Mouse (Mus musculus) urinary bladder, adult 2 months (tissue): Measurements from ENCODE around the gene Med20. TPM values are rescaled to one million over a fixed set of nuclear protein-coding genes. Genes with fewer than 3 reads are reported as not detected.
"Not testable (repeated sequence)": the region's sequence is repeated elsewhere in the genome, so short reads cannot be mapped to it uniquely, and the experiment has no call there.

Experiments used
- DNase-seq: peaks from one replicate; pipeline ENCODE4 v3.0.0; 2022; ENCODE audit warnings: low spot score
- polyA plus RNA-seq: library from polyadenylated mRNA; depleted of rRNA; stranded (reverse); fragments of >200 nt; gene quantifications from 2 replicates; pipeline ENCODE4 v1.2.3, GENCODE M21; 2012

Med20 gene
- polyA plus RNA-seq, 1 experiment = 48.5 TPM

DNA sequence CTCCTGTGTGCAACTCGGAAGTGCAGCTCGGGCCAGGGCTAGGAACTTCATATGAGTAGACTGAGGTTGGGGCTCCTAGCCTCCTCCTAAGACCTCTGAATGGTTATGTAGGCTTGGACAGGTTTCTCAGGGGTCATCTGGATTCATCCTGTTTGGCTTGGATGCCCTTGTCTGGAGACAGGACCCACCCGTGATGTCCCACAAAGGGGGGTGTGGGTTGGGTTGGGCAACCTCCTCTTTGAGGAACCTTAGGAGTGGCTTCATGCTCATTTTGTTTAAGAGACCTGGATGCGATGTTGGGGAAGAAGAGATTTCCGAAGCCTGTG, 14.6 kb upstream of the Med20 start:
- no peak for DNase-seq

DNA sequence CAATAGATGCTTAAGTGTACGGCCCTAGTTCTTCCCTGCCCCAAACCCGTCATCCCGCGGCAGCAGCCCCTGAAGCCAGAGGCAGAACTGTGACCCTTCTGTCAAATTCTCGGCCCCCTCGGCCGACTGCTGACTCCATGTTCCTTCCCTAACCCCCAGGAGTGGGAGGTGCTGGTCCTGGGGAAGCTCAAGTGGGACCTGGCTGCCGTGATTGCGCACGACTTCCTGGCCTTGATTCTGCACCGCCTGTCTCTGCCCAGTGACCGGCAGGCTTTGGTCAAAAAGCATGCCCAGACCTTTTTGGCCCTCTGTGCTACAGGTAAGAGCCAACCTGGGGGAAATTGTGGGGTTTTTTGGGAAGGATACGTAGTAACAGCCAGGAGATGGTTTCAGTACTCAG, 14.1 kb upstream of the Med20 start:
- DNase-seq = no peak

DNA sequence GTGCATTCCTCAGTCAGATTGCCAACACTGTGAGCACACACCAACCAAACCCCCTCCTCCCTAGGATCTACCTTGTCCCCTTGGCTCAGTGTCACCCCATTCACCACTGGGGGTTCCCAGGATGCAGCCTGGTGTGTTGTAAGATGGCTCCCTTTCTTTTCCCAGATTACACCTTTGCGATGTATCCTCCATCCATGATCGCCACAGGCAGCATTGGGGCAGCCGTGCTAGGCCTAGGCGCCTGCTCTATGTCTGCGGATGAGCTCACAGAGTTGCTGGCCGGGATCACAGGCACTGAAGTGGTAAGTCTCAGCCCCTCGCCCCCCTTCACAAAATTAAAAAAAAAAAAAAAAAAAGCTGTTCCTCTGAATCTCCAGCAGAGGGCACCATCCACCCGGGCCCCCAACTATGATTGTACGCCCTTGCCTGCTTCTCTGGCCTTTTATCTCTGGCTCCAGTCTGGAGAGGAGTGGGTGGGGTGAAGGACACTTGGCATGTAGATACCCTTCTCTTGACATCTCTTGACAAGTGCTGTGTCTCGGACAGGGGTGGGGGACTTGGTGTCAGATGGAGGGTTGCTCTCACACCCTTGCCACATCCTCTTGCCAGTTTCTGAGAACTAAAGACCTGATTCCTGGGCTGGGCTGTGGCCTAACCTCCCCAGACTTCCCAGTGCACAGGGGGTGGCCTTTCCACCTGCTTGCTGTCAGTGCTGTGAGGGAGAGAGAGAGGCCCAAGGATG, 13.4 kb upstream of the Med20 start:
- no peak for DNase-seq

DNA sequence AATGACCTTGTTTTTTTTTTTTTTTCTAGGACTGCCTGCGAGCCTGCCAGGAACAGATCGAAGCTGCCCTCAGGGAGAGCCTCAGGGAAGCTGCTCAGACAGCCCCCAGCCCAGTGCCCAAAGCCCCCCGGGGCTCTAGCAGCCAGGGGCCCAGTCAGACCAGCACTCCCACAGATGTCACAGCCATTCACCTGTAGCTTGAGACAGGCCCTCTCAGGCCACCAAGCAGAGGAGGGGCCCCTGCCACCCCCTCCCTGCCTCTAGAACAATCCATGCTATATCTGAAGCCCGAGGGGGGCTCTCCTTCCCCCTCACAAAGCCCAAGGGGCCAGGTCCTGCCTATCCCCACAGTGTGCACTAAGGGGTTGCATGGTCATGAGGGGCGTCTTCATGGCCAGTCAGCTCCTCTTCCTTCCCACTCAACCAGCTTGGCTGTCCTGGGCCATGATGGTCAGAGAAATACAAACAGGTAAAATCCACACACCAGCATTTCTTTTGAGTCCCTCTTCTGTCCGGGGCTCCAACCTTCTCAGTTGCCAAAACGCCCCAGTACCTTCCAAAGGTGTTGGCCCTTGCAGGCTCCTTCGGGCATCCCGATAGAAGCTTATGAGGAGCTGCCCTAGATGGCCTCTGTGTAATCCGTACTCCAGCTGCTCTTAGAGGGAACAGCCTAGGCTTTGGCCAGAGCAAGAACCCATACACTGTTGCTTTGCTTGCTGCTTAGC, 12.6 kb upstream of the Med20 start:
- not testable (repeated sequence) for DNase-seq

DNA sequence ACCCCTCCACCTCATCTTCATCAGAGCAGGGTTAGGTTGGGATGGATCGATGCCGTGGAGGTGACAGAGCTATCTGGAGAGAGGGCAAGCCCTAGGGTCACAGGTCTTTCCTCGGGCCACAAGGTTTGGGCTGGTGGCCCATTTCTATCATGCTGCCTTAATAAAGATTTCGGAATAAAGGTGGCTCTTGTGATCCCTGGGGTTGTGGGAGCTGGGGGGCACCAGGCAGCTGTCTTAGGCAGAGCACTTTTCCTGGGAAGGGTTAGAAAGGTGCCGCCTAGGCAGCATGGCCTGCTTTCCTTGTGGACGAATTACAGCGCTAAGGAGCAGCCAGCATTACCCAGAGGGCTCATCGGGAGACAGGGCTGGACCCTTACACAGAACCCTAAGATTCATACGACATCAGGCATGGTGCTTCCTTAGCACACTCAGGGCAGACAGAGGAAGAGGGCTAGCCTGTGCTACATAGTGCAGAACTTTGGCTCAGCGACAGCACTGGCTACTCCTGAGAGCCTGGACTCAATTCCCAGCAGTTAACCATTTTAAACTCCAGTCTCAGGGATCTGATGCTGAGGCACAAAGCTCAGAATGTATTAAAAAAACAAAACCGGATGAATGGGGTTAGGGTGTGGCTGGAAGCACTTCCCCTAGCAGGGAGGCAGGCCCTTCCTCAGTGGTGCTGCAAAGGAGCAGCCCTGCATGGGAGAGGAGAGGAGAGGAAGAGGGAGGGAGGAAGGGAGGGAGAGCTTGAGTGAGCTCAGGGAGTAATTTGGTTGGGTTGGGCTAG, 11.7 kb upstream of the Med20 start:
- no peak for DNase-seq

DNA sequence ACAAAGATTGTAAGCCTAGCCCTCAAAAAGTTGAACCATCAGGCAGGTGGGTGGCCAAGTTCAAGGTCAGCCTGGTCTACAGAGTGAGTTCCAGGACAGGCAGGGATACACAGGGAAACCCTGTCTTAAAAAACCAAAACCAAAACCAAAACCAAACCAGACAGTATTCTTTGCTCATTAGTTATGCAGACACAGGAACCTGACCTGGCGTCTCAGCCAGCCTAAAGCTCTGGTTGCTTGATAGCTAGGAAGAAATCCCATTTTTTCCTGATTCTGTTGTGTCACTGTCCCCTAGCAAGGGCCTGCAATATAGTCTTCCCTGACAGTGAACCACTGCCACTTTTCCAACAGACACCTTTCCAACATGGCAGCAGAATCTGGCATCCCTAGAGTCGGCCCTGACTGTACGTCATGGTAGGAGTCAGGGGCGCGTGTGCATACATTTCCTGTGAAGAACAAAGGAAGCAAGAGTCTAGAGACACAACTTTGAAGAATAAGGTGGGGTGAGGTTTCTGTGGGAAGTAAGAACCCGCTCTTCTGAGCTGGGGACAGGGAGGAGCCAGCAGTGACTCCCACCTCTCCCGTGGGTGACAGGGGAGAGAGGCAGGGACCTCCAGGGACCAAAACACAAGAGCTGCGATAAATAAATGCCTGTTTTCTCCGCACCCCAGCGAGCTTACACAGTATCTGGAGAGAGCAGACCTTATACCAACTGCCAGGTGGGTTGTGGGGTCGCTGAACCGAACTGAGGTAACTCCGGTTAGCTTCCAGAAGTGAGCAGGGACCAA, 10.6 kb upstream of the Med20 start:
- DNase-seq = no peak

DNA sequence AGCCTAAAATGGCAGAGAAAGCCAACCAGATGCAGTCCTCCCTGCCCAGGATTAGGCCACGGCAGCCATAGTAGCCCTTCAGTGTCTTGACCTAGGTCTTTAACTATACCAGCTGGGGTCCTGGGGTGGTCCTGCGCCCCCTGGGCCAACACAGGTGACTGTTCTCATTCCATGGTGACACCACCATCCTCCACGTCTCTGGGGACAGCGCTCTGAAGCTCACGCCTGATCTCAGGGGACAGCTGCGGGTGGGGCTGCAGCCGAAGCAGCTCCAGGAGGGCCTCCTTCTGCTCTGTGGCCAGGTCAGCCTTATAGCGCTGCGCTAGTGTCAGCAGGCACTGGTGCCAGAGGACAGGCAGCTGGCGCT, 10.0 kb upstream of the Med20 start:
- no peak for DNase-seq

DNA sequence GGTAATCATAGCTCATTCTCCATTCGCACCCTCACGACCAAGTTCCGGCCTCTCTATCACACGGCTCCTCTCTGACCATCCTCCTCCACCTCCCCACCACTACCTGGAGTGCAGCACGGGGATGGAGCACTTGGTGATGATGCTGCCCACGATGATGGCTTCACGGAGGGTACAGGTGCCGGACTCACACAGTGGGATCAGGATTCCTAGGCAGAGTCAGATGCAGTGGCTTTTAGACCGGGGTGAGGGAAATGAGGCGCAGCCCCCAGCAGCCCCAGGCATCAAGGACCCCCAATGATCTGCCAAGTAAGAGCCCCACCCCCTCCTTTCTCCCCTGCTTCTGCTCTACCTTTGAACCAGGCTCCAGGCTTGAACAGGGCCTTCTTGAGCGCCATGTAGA, 9.1 kb upstream of the Med20 start:
- no peak for DNase-seq

DNA sequence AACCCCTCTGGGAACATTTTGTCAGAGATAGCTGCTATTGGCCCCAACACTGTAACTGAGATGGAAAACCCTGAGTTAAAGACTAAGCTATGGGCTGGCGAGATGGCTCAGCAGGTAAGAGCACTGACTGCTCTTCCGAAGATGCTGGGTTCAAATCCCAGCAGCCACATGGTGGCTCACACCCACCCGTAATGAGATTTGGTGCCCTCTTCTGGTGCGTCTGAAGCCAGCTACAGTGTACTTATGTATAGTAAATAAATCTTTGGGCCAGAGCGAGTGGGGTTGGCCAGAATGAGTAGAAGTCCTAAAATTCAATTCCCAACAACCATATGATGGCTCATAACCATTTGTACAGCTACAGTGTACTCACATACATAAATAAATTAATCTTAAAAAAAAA, 5.2 kb upstream of the Med20 start:
- DNase-seq = no peak

DNA sequence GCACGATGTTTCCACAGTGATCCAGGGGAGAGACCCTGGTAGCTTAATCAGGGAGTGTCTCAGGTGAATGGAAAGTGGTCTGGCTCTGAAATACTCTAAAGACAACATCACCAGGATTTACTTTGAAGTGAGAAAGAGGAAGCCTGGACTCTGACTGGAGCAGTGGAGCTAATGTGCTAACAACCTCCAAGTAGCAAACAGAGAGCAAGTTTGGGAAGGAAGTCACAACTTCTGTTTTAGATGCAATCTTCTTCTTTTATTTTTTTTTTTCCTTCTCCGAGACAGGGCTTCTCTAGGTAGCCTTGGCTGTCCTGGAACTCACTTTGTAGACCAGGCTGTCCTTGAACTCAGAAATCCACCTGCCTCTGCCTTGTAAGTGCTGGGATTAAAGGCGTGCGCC, 2.2 kb upstream of the Med20 start:
- DNase-seq = no peak

DNA sequence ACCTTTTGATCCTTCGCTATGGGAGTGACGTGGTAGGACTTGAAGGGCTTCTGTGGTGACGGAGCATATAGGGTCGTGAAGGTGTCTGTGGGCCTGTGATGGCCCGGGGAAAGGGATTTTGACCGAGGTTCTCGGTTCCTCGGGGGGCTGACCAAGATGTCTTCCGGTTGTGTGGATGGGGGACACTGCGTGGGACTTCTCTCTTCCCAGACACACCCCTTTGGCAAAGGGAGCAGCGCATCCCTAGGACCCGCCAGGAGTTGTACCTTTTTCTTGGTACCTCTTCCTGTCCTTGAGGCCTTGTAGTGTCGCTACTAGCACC, 240 bp downstream of the Med20 start:
- no peak for DNase-seq

DNA sequence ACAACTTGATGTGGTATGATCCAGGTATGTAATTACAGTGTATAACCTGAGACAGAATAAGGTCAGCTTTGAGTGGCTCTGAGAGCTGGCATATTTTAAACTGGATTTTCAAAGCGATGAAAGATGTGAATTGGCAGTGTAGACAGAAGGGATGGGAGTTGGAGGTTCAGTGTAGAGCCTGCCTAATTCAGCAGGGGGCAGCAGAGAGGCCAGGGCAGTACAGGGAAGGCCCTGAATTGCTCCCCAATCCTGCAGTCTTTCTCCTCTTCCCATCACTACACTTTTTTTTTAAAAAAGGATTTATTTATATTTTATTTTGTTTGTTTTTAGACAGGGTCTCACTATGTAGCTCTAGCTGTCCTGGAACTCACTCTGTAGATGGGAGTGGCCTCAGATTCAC, 2.6 kb downstream of the Med20 start:
- no peak for DNase-seq

DNA sequence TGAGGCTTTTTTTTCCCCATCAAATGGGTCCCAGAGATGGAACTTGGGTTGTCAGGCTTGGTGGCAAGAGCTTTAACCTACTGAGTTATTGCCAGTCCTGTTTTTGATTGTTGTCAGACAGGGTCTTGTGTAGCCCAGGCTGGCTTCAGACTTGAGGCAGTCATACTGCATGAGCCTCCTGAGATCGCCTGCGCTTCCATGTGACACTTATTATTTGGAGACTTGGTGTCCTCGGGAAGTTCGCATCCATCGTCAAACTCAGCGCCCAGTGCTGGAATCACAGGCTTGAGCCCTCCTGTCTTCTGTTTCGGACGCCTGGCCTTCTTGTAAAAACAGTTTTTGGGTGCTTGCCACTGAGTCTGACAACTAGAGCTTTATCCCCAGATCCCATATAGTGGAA, 4.7 kb downstream of the Med20 start:
- DNase-seq = no peak

DNA sequence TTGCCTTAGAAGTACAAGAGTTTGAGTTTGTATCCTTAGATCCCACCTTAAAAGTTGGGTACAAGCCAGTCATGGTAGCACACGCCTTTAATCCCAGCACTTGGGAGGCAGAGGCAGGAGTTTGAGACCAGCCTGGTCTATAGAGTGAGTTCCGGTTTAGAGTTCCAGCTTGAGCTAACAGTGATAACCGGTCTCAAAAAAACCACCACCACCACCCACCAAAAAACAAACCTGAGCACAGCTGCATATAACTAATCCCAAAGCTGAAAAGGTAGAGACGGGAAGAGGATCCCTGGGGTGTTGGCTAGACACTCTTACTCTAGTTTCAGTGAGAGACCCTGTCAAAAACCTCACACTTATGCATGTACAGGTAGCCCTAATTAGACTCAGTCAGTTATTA, 5.3 kb downstream of the Med20 start:
- no peak for DNase-seq

DNA sequence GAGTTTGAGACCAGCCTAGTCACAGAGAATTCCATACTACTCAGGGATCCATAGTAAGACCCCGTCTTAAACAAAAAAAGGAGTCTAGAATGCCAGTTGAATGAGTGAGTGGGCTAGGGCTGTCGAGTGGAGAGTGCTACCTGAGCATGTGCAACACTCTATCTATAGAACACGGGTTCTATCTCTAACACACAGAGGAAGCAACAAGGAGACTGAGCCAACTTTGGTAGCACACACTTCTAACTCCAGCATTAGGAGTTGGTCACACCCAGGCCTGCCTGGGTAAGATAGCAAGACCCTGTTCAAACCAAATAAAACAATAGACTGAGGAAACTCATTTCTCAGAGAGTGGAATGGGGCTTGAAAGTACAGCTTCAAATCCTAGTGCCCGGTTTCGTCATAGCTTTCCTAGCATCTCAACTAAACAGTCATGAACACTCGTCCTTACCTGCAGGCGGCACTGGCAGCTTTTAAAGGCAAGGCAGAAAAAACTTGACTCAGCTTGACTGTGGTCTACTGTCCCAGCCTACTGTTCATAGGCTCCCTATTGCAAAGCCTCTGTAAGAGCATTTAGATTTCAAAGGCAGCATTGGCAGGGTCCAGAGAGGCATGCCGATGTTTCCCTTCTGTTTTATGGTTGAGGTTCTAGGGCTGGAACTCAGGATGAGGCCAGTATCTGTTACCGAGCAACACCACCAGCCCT, 6.4 kb downstream of the Med20 start:
- no peak for DNase-seq

DNA sequence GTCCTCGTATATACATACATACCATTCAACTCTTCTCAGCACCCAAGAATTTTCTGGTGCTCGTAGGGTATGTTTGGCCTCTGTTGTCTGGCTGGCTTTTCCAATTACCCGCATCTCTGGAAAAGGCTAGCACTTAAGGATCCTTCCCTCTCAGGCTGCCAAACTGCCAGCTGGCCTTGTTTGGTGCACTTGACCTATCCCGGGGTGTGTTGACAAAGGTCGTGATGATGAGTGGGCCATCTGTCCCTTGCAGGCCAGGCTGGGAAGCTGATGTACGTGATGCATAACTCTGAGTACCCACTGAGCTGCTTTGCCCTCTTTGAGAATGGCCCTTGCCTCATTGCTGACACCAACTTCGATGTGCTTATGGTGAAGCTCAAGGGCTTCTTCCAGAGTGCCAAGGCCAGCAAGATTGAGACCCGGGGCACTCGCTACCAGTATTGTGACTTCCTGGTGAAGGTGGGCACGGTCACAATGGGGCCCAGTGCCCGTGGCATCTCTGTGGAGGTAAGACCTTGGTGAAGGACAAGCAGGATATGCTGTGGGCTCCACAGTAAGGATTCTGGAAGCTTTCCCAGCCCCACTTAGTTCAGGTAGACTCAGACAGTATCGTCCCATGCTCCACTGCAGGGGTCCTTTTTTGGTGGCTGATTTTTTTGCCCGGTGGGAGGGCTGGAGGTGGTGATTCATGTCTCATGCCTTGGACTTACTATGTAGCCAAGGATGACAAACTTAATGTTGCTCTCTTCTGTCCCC, 7.4 kb downstream of the Med20 start:
- no peak for DNase-seq

DNA sequence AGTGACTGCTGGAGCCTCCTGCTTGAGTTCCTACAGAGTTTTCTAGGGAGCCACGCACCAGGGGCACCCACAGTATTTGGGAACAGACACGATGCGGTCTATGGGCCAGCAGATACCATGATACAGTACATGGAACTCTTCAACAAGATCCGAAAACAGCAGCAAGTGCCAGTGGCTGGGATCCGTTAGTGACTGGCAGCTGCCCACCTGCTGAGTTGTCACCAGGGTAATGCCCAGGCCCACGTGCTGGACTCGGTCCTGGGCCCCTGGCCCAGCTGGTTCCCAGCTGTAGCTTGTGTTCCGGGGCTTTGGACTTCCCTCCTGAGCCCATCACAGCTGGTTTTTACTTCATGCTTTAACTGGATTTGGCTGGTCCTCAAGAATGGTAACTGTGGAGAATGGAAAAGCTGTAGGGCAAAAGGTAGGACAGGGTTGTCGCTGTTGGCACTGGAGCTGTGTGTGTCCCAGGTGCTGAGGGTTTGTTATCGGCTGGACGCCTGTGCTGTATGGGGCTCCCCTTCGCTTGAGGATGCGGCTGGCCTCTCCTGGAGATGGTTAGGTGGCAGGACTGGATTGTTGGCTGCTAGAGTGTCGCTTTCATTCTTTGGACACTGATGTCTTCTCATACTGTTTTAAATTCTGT, 11.7 kb downstream of the Med20 start:
- DNase-seq = no peak

DNA sequence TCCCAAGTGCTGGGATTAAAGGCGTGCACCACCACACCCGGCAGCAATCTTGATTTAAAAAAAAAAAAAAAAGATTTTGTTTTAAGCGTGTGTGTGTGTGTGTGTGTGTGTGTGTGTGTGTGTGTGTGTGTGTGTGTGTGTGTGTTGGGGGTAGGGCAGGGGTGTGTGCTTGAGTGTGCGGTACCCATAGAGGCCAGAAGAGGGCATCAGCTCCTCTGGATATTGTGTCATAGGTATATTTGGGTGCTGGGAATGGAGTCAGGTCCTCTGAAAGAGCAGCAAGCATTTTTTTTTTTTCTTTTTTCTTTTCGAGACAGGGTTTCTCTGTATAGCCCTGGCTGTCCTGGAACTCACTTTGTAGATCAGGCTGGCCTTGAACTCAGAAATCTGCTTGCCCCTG, 13.2 kb downstream of the Med20 start:
- not testable (repeated sequence) for DNase-seq

DNA sequence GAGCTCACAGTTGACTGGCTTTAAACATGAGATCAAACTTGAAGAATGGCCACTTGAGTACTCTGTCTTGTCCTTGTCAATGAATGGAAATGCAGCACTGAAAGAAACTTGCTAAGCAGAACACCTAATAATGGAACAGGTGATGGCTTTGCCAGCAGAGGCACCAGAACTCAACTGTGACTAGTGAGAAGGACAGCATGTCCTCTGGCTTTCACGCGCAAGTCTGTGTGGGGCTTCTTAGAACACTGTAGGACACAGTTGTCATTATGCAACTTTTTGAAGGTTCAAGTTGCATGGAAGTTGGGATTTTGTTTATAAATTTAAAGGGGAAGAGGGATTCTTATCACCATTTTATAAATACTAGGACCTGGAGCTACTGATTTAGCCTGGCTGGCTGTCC, 13.7 kb downstream of the Med20 start:
- no peak for DNase-seq

DNA sequence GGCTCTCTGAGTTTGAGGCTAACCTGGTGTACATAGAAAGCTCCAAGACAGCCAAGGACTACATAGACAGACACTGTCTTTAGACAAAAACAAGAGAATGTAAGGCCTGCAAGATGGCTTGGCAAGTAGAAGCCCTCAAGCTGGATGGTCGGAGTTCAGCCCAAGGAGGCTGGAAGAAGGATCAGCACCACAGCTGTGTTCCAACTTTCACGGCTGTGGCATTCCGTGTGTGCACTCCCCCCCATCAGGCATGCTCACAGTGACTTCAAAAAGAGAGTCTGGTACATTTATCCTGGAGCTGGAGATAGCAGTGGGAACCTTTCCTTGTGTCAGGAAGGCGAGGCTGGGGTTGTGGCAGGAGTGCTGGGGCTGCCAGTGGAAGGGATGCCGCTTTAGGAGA, 14.6 kb downstream of the Med20 start:
- no peak for DNase-seq

DNA sequence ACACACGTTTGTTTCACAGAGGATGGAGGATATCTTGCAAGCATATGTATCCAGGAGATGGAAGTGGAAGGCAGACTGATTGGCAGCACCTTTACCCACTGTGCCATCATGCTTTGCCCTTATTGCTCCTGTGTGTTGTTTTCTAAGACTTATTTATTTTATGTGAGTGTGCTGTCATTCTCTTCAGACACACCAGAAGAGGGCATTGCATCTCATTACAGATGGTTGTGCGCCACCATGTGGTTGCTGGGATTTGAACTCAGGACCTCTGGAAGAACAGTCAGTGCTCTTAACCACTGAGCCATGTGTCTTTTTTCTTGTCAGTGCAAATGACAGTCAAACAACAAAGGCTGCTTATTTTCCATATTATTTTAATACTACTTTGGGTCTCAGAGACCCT, 16.4 kb downstream of the Med20 start:
- no peak for DNase-seq
